30 mouse cellular contexts compared by ENCODE assay signal in the genomic region with DNA sequence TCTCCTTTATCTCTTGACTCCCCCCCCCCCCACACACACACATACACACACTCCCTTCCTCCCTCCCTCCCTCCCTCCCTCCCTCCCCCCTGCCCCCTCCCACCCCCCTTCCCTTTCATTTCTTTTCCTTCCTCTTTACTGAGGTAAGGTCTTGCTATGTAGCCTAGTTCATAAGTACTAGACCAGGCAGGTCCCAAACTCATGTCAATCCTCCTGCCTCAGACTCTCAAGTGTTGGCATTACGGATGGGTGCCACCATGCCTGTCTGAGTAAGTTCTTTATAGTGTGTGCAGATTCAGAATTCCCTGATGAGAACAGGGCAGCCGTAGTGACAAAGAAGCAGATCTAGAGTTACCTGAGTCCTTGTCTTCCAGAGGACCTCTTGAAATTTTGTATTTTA. TPM values are rescaled to one million over a fixed set of nuclear protein-coding genes. Genes with fewer than 3 reads are reported as not detected.
"Had no signal": no experiment of that assay in that cellular context is flagged by ENCODE, and none has a peak within 500 bp of the region (broad histone marks: within the 10 kb centered on the region; RNA-seq: fewer than 3 reads in every experiment).

No protein-coding gene starts in this region.

- H3K36me3 ChIP-seq: neural tube, embryonic 12.5 days; neural tube, embryonic 15.5 days; stomach, embryonic 15.5 days had no signal

- H3K9ac ChIP-seq: liver, embryonic 14.5 days; liver, postnatal 0 days; lung, embryonic 14.5 days; neural tube, embryonic 12.5 days; neural tube, embryonic 15.5 days; stomach, embryonic 15.5 days had no signal

- H3K4me3 ChIP-seq: layer of hippocampus, adult 2 months; left cerebral cortex, adult 2 months; neural tube, embryonic 12.5 days; neural tube, embryonic 15.5 days; stomach, embryonic 15.5 days had no signal

- H3K4me1 ChIP-seq: neural tube, embryonic 12.5 days; stomach, embryonic 15.5 days had no signal

- H3K9me3 ChIP-seq: neural tube, embryonic 12.5 days; neural tube, embryonic 15.5 days; stomach, embryonic 15.5 days had no signal

- DNase-seq: kidney, adult 18-20 months; kidney, adult 9 months; kidney, postnatal 25 days; layer of hippocampus, postnatal 36 days; liver, postnatal 0 days; lung, embryonic 14.5 days; lung, postnatal 36 days; midbrain, embryonic 14.5 days; right cerebral cortex, adult 18-20 months; right cerebral cortex, postnatal 14 days; spleen, adult 18-20 months; thymus, postnatal 14 days; thymus, postnatal 4 days had no signal

- H3K4me2 ChIP-seq: lung, embryonic 14.5 days; midbrain, embryonic 11.5 days; neural tube, embryonic 12.5 days; neural tube, embryonic 15.5 days; stomach, embryonic 15.5 days had no signal

- ATAC-seq: inflammation-experienced regulatory T-cells, adult 6 months; intestine, embryonic 16.5 days; liver, postnatal 0 days had no signal

- H3K27me3 ChIP-seq: neural tube, embryonic 12.5 days; neural tube, embryonic 15.5 days; stomach, embryonic 15.5 days had no signal

- H3K27ac ChIP-seq: kidney, postnatal 0 days; layer of hippocampus, adult 2 months; left cerebral cortex, adult 2 months; liver, embryonic 14.5 days; neural tube, embryonic 12.5 days; neural tube, embryonic 15.5 days; stomach, embryonic 15.5 days had no signal

RNA-seq across cellular contexts. Expression of a gene that starts 53.5 kb away (rescaled TPM):
- total RNA-seq: layer of hippocampus, adult 2 months; layer of hippocampus, postnatal 10 days; layer of hippocampus, postnatal 36 days; left cerebral cortex, adult 2 months; left cerebral cortex, postnatal 10 days; left cerebral cortex, postnatal 36 days; liver, adult 2 months; megakaryocyte-erythroid progenitor cell, adult 5-6 weeks; midbrain, postnatal 0 days had no signal
- polyA plus RNA-seq: intestine, embryonic 16.5 days; liver, adult 2 months; liver, embryonic 14.5 days; liver, postnatal 0 days; lung, embryonic 14.5 days; lung, postnatal 0 days; midbrain, embryonic 11.5 days; midbrain, embryonic 14.5 days; midbrain, postnatal 0 days; neural tube, embryonic 12.5 days; neural tube, embryonic 15.5 days; stomach, embryonic 15.5 days had no signal
